Mouse (Mus musculus): ENCODE data around the gene Josd2.

GRCm38 (mm10) chr7:44460767-44461502 lies 6.8 kb upstream of the Josd2 start:
- no peak for TF ChIP-seq CTCF (IDR thresholded peaks at IDR 0.05; ENCODE audit: extremely low read depth, insufficient read length, insufficient replicate concordance, low read depth, low read length)
- TF ChIP-seq POLR2A (IDR thresholded peaks at IDR 0.05; ENCODE audit: low read depth, low read length): no peak
